Mouse (Mus musculus): ENCODE data around the gene Myb.

Gene Myb

GRCm38 (mm10) chr10:21160537-21161358 is at the start of gene Myb:
Gene Myb (minus strand): TSS chr10:21160984.
- TF ChIP-seq GATA4 (IDR thresholded peaks at IDR 0.05; ENCODE audit: insufficient replicate concordance, low read length), result no peak

GRCm38 (mm10) chr10:21207378-21207777 is 46.6 kb upstream of the Myb start:
- no peak for TF ChIP-seq GATA4 (IDR thresholded peaks at IDR 0.05; ENCODE audit: insufficient replicate concordance, low read length)

- no peak for TF ChIP-seq GATA4 (IDR thresholded peaks at IDR 0.05; ENCODE audit: insufficient replicate concordance, low read length)
Observed at GRCm38 (mm10) chr10:21206232-21206631, 45.4 kb upstream of the Myb start.

GRCm38 (mm10) chr10:21204496-21205085 is 43.8 kb upstream of the Myb start:
- TF ChIP-seq GATA4 (IDR thresholded peaks at IDR 0.05; ENCODE audit: insufficient replicate concordance, low read length), result no peak

- no peak for TF ChIP-seq GATA4 (IDR thresholded peaks at IDR 0.05; ENCODE audit: insufficient replicate concordance, low read length)
Observed at GRCm38 (mm10) chr10:21203886-21204285, 43.1 kb upstream of the Myb start.

GRCm38 (mm10) chr10:21203461-21203860 is 42.7 kb upstream of the Myb start:
- TF ChIP-seq GATA4 (IDR thresholded peaks at IDR 0.05; ENCODE audit: insufficient replicate concordance, low read length), result no peak

GRCm38 (mm10) chr10:21200761-21201160 is 40.0 kb upstream of the Myb start:
- no peak for TF ChIP-seq GATA4 (IDR thresholded peaks at IDR 0.05; ENCODE audit: insufficient replicate concordance, low read length)

GRCm38 (mm10) chr10:21200322-21200721 is 39.5 kb upstream of the Myb start:
- no peak for TF ChIP-seq GATA4 (IDR thresholded peaks at IDR 0.05; ENCODE audit: insufficient replicate concordance, low read length)

GRCm38 (mm10) chr10:21196646-21197116 is 35.9 kb upstream of the Myb start:
- no peak for TF ChIP-seq GATA4 (IDR thresholded peaks at IDR 0.05; ENCODE audit: insufficient replicate concordance, low read length)

- TF ChIP-seq GATA4 (IDR thresholded peaks at IDR 0.05; ENCODE audit: insufficient replicate concordance, low read length), result no peak
Observed at GRCm38 (mm10) chr10:21195597-21195996, 34.8 kb upstream of the Myb start.

GRCm38 (mm10) chr10:21193935-21194505 is 33.2 kb upstream of the Myb start:
- TF ChIP-seq GATA4 (IDR thresholded peaks at IDR 0.05; ENCODE audit: insufficient replicate concordance, low read length), result no peak

- no peak for TF ChIP-seq GATA4 (IDR thresholded peaks at IDR 0.05; ENCODE audit: insufficient replicate concordance, low read length)
Observed at GRCm38 (mm10) chr10:21193088-21193934, 32.5 kb upstream of the Myb start.

- TF ChIP-seq GATA4 (IDR thresholded peaks at IDR 0.05; ENCODE audit: insufficient replicate concordance, low read length), result no peak
Observed at GRCm38 (mm10) chr10:21192436-21192835, 31.7 kb upstream of the Myb start.

GRCm38 (mm10) chr10:21189756-21190397 is 29.1 kb upstream of the Myb start:
- TF ChIP-seq GATA4 (IDR thresholded peaks at IDR 0.05; ENCODE audit: insufficient replicate concordance, low read length), result no peak

GRCm38 (mm10) chr10:21189275-21189601 is 28.5 kb upstream of the Myb start:
- TF ChIP-seq GATA4 (IDR thresholded peaks at IDR 0.05; ENCODE audit: insufficient replicate concordance, low read length), result no peak
